Mouse (Mus musculus) skeletal muscle tissue, adult 2 months (tissue): Measurements from ENCODE around the gene Rbks.

ENCODE experiments used
- DNase-seq: peaks from one replicate; pipeline ENCODE4 v3.0.0-alpha.2; 2012; ENCODE audit warnings: low read depth, low spot score

Gene Rbks

DNA sequence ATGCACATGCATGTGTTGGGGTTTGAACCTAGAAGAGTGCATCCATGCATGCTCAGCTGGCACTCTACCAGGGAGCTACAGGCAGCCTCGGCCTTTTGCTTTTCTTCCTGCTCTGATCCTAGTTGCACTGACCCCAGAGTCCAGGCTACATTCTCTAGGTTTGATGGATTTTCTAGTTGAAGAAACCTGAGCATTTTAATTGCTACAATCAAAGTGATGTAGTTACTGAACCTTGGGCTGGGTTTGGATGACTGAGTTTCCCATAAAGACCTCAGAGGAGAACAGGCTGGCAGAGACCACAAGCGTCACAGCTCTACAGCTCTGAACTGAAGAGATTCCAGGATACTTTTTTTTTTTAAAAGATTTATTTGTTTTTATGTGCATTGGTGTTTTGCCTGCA, 114.2 kb downstream of the Rbks start:
- no peak for DNase-seq

DNA sequence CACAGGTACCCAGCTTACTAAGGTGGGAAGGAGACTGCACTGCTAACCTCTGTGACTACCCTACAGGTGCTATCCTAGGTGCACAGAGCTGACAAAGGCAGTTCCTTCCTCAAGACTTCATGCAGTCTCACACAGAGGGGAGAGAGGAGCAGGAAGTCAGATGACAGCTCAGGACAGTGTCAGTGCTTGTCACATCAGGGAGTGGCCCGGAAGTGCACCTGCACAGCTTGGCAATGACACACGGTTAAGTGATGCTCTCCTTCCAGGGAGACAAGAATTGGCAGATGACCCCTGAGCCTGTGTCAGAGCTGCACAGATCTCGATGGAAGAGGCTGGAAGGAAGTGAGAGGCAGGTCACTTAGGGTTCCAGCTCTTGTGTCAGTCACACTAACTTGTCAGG, 115.5 kb downstream of the Rbks start:
- DNase-seq, result no peak

DNA sequence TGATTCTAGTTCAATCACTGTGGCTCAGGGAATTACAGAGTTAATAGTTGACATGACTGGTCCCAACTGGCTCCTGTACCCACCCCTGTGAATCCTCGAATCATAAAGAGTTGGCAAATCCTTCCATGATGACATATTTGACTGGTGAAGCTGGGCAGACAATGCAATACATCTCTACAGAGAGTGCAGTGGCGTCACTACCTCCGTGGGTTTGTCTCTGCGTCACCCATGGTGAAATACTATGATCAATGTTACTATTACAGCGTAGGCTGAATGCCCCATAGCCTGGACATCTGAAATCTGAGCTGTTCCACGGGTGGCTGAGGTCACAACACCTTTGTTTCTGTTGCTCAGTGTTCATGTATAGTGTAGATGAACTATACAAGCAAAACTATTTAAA, 116.2 kb downstream of the Rbks start:
- no peak for DNase-seq

DNA sequence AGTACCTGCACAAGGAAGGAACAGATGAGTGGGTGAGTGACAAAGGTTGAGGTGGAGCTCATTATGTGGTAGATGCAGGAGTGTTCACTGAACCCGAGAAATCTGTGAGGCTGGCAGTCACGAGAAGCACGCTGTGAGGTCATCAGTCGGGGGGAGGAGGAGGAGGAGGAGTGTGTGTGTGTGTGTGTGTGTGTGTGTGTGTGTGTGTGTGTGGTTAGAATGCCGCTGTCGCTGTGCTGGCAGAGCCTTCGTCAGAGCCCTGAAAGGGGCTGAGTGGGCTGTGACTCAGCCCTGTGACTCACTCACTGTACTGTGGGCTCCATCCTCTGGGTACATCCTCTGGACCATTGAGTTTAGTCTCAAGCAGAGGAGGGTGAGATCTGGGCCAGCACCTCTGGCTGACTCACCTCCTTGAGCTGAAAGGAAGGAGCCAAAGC, 120.9 kb downstream of the Rbks start:
- DNase-seq, result no peak
